Mouse (Mus musculus) liver, embryonic 14.5 days (tissue): Measurements from ENCODE around the gene Pipox. TPM values are rescaled to one million over a fixed set of nuclear protein-coding genes. Genes with fewer than 3 reads are reported as not detected.

Experiments
- ATAC-seq: fragments of 200-750 bp; cut with Nextera tagmentation; 2 replicates; pipeline ENCODE4 v1.8.0; 2017; ENCODE audit warnings: moderate number of reproducible peaks, mild to moderate bottlenecking, moderate library complexity; ENCODE audit not compliant: insufficient read depth
- DNase-seq, 3 experiments: peaks; one replicate each; pipeline ENCODE4 v3.0.0-alpha.2; 2012 to 2013; ENCODE audit warnings: low read depth in 3 of 3, low spot score in 3 of 3
- H3K27ac ChIP-seq: fragments of 300-500 bp; sonication (generic); 2 replicates; pipeline ENCODE4 v1.5.1; 2014; ENCODE audit warnings: moderate library complexity, mild to moderate bottlenecking, control low read depth, inconsistent platforms
- H3K27me3 ChIP-seq: fragments of 300-500 bp; sonication (generic); 2 replicates; pipeline ENCODE4 v1.6.1; 2014; ENCODE audit warnings: mild to moderate bottlenecking, low read length, moderate library complexity; ENCODE audit not compliant: control insufficient read depth, insufficient read depth
- H3K36me3 ChIP-seq: fragments of 300-500 bp; sonication (generic); replicated peaks from 2 replicates; pipeline ENCODE4 v1.6.1; 2014; ENCODE audit warnings: low read depth; ENCODE audit not compliant: control insufficient read depth, insufficient read depth
- H3K4me1 ChIP-seq, 2 experiments: fragments of 200-500 bp in 1 of 2; fragments of 300-500 bp in 1 of 2; sonication (generic) in 1 of 2; replicated peaks; 2 replicates each; pipeline ENCODE4 v1.6.1; 2012 to 2014; ENCODE audit warnings: antibody characterized with exemption in 1 of 2, inconsistent platforms in 1 of 2, low read length in 1 of 2; ENCODE audit not compliant: control insufficient read depth in 2 of 2, insufficient read depth in 2 of 2
- H3K4me2 ChIP-seq: fragments of 300-500 bp; sonication (generic); 2 replicates; pipeline ENCODE4 v1.6.1; 2014; ENCODE audit warnings: low read depth, mild to moderate bottlenecking, control low read depth, moderate library complexity
- H3K4me3 ChIP-seq, 2 experiments: fragments of 200-500 bp in 1 of 2; fragments of 300-500 bp in 1 of 2; sonication (generic) in 1 of 2; 2 replicates each; pipeline ENCODE4 v1.5.1; 2012 to 2014; ENCODE audit warnings: low read depth in 2 of 2, low read length in 2 of 2, mild to moderate bottlenecking in 2 of 2, control low read depth in 1 of 2, inconsistent platforms in 1 of 2, moderate library complexity in 1 of 2; ENCODE audit not compliant: insufficient read depth in 1 of 2
- H3K9ac ChIP-seq: fragments of 300-500 bp; sonication (generic); replicated peaks from 2 replicates; pipeline ENCODE4 v1.6.1; 2014; ENCODE audit warnings: mild to moderate bottlenecking, control low read depth, moderate library complexity
- H3K9me3 ChIP-seq: fragments of 300-500 bp; sonication (generic); 2 replicates; pipeline ENCODE4 v1.6.1; 2016; ENCODE audit warnings: low read length, mixed read lengths; ENCODE audit not compliant: control insufficient read depth
- CTCF ChIP-seq: IDR thresholded peaks from 2 replicates; pipeline ENCODE4 v1.5.1; 2016; ENCODE audit warnings: antibody characterized with exemption, low read depth, control low read depth
- EP300 ChIP-seq: IDR thresholded peaks from 2 replicates; pipeline ENCODE4 v1.6.1; 2016; ENCODE audit warnings: antibody characterized with exemption, low read depth
- WGBS: fragments of 180-500 bp; shearing (Covaris S2); extraction: QIAGEN DNeasy Blood & Tissue Kit; methylation state at CpG from one replicate; pipeline ENCODE4 v1.1.7; 2014; ENCODE audit not compliant: insufficient replicate concordance; 5-methylcytosine and 5-hydroxymethylcytosine counted together
- polyA plus RNA-seq, 2 experiments: library from polyadenylated mRNA; depleted of rRNA in 1 of 2; stranded (reverse) in 1 of 2; unstranded in 1 of 2; fragments of >200 nt; fragmentation: Nextera tagmentation in 1 of 2; extraction: Ambion mirVana in 1 of 2; gene quantifications; 2 replicates each; pipeline versions ENCODE4 v1.2.1 to v1.2.3; 2012 to 2014

Gene Pipox
- polyA plus RNA-seq, 2 experiments: 14.1 to 15.6 TPM

- Histone ChIP-seq H3K27me3 (no peaks in the 10 kb centered on the region), H3K9me3 (no peaks in the 10 kb centered on the region), H3K4me2 (no peak overlapping the region), H3K4me1 (no peaks in the 10 kb centered on the region), H3K9ac (no peak overlapping the region), H3K36me3 (peaks cover 28% of the 10 kb centered on the region), H3K27ac (no peak overlapping the region), H3K4me3 (no peak overlapping the region)
- DNase-seq (no peak), ATAC-seq (no peak)
- TF ChIP-seq CTCF: no peak
- no peak for TF ChIP-seq EP300
- whole genome bisulfite sequencing: 78% methylated on average over 4 of the region's 4 CpGs
Observed at GRCm38 (mm10) chr11:77843906-77844200, 50.0 kb downstream of the Pipox start.

- no peak overlapping the region for H3K4me3 ChIP-seq
- H3K9me3 ChIP-seq: no peaks in the 10 kb centered on the region
- no peak for DNase-seq
- H3K9ac ChIP-seq: no peak overlapping the region
- no peak overlapping the region for H3K4me2 ChIP-seq
- H3K27ac ChIP-seq: no peak overlapping the region
- 79% methylated on average over 21 of the region's 21 CpGs for WGBS
- H3K4me1 ChIP-seq: no peaks in the 10 kb centered on the region
- ATAC-seq: no peak
- TF ChIP-seq EP300: no peak
- no peak for TF ChIP-seq CTCF
- no peaks in the 10 kb centered on the region for H3K27me3 ChIP-seq
- H3K36me3 ChIP-seq: peaks cover 28% of the 10 kb centered on the region
Observed at GRCm38 (mm10) chr11:77843068-77843905, 50.6 kb downstream of the Pipox start.

GRCm38 (mm10) chr11:77840523-77841245 is 53.2 kb downstream of the Pipox start:
- Histone ChIP-seq H3K4me3 (no peak overlapping the region), H3K9ac (no peak overlapping the region), H3K36me3 (peaks cover 25% of the 10 kb centered on the region), H3K4me2 (no peak overlapping the region), H3K4me1 (no peaks in the 10 kb centered on the region), H3K27me3 (no peaks in the 10 kb centered on the region), H3K27ac (no peak overlapping the region), H3K9me3 (no peaks in the 10 kb centered on the region)
- no peak for TF ChIP-seq EP300
- no peak for TF ChIP-seq CTCF
- ATAC-seq (no peak), DNase-seq (no peak)
- WGBS: 81% methylated on average over 16 of the region's 16 CpGs

- H3K36me3 ChIP-seq: peaks cover 16% of the 10 kb centered on the region
- no peak overlapping the region for H3K4me3 ChIP-seq
- no peak overlapping the region for H3K27ac ChIP-seq
- DNase-seq (no peak), ATAC-seq (no peak)
- no peaks in the 10 kb centered on the region for H3K27me3 ChIP-seq
- no peaks in the 10 kb centered on the region for H3K4me1 ChIP-seq
- TF ChIP-seq CTCF (no peak), EP300 (no peak)
- H3K9me3 ChIP-seq: no peaks in the 10 kb centered on the region
- no peak overlapping the region for H3K9ac ChIP-seq
- no peak overlapping the region for H3K4me2 ChIP-seq
- 88% methylated on average over 5 of the region's 5 CpGs for WGBS
Observed at GRCm38 (mm10) chr11:77837856-77838255, 56.0 kb downstream of the Pipox start.

- no peak overlapping the region for H3K9ac ChIP-seq
- TF ChIP-seq EP300 (no peak), CTCF (no peak)
- no peaks in the 10 kb centered on the region for H3K9me3 ChIP-seq
- ATAC-seq (no peak), DNase-seq (no peak)
- no peaks in the 10 kb centered on the region for H3K4me1 ChIP-seq
- H3K27ac ChIP-seq: no peak overlapping the region
- no peak overlapping the region for H3K4me2 ChIP-seq
- 83% methylated on average over 4 of the region's 4 CpGs for WGBS
- H3K4me3 ChIP-seq: no peak overlapping the region
- H3K27me3 ChIP-seq: no peaks in the 10 kb centered on the region
- H3K36me3 ChIP-seq: peaks cover 14% of the 10 kb centered on the region
Observed at GRCm38 (mm10) chr11:77836751-77837150, 57.1 kb downstream of the Pipox start.
